Mouse (Mus musculus) left cerebral cortex, postnatal 14 days (tissue): ENCODE results near the gene Slc13a4. TPM values are rescaled to one million over a fixed set of nuclear protein-coding genes. Genes with fewer than 3 reads are reported as not detected.

Experiments
- DNase-seq, 2 experiments: peaks; one replicate each; pipeline ENCODE4 v3.0.0; 2021 to 2022; ENCODE audit warnings: low spot score in 2 of 2, mixed read lengths in 1 of 2
- intact Hi-C: fragments of 180-260 bp; cut with DNase I; formaldehyde crosslinking; loops from one replicate; pipeline ENCODE4 v1.15.1; 2025
- long read RNA-seq, 2 experiments: library from polyadenylated mRNA; stranded (forward); transcript quantifications; one replicate each; pipeline ENCODE4 v2.0.0; 2021
- total RNA-seq, 2 experiments: library from RNA; stranded (reverse); gene quantifications; 2 replicates each; pipeline ENCODE4 v1.2.3; 2021

The Slc13a4 gene
- total RNA-seq: 10 to 100 TPM; 11.1 to 13.9 TPM
- long read RNA-seq, experiment 1, partial matches to known transcripts: 0 of 4 reads
- long read RNA-seq, experiment 1, other reads (novel, unspliced or antisense): 1 of 4 reads
- long read RNA-seq, experiment 2, transcript Slc13a4-201 (16 exons, 3,427 nt): major isoform, 9 of 10 reads
- long read RNA-seq, experiment 2, partial matches to known transcripts: 0 of 10 reads
- long read RNA-seq, experiment 2, other reads (novel, unspliced or antisense): 1 of 10 reads

DNA sequence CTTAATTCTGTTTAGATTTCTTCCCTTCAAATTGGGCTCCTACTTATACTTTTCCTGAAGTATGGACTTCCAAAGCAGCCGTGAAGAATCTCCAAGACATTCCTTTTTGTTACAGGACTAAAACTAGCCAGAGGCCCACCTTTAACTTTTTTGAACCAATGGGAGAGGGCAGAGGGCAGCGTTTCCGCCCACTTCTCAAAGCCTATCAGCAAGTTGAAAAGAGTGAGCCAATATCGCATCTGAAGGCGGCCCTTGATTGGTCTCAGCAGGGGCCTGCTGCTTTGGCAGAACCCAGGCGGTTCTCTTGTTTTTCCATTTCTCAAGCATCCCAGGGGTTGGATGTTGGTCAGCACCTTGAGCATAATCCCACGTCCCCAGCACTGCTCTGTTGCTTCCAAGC, at the start of gene Slc13a4:
Gene Slc13a4 (minus strand): TSS at position 95 of the 400 bp plus-strand sequence.
- intact Hi-C loops: no loop called here
- DNase-seq: no peak

DNA sequence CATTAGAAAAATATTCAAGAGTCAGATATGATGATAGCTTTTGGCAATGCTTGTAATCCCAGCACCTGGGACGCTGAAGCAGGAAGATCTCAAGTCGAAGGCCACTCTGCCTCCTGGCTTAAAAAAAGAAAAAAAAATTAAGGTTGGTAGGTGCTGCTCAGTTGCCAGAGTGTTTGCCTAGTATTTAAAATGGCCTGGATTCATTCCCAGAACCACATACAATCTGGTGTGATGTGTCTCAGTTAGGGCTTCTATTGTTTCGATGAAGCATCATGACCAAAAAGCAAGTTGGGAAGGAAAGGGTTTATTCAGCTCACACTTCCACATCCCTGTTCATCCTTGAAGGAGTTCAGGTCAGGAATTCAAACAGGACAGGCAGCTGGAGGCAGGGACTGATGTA, 47.4 kb upstream of the Slc13a4 start:
- intact Hi-C loops: no loop called here
- no peak for DNase-seq

DNA sequence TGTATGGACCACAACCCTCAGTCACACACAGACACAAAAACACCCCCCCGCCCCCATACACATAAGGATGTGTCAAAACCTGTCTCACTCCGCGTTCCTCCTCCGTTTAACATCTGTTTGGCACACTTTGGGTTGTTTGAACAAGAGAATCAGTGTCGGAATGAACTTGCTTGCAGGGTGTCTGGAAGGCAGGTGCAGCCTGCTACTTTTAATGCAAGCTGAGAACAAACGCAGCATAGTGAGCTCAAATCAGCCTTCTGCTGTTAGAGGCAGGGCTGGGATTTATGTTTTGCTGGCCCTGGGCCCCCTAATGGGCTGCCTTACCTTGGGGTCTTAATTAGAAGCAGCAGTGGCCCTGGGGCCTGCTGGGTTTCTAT, 46.7 kb upstream of the Slc13a4 start:
- peak; percentile 30 to 52 for DNase-seq
- intact Hi-C loops: no loop called here

DNA sequence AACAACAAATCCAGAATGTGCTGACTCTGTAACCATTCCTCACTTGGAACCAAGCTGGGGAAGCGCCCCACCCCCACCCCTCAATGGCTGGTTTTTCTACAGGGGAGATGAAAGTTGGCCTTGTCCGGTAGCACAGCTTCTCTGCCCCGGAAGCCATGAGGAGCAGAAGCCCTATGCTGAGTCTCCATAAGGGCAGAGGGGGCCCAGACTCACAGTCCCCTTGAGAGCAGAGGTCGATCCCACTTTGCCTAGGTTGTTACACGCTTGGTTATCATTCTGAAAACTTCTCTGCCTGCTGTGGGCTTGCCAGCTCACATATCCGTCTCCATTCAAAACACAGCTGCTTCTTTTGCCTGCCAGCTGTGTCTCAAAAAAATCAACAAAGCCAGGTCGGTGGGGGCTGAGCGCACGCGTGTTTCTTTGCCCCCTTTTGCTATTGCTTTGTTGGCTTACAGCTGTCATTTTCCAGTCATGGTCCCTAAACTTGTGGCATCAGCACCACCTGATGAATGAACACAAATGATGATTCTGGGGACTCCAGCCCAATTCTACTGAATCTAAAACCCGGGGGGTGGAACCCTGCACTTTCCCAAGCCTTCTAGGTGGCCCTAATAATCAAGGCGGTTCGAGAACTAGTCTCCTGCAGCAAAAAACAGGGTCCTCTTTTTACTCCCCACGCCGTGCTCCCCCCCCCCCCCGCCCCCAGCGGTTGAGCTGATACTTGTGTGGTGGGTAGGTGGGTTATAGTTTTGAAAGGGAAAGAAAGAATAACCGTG, 46.1 kb upstream of the Slc13a4 start:
- no peak for DNase-seq
- intact Hi-C loops: no loop called here

DNA sequence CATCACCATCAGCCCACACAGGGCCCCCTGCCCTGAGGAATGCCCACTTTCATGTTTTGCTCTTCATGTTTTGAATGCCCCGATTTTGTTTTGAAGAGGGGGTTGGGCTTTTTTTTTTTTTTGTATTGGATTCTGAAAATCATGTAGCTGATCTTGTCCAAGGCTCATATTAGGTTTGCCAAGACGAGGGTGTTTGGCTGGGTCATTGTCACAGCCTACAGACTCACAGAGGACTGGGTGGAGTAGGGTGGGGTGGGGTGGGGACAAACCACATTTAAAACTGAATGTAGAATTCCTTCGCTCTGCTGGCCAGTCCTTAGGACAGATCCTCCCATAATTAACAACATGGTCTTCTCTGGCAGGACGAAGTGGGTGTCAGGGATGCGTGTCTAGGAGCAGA, 45.5 kb upstream of the Slc13a4 start:
- intact Hi-C loops: no loop called here
- DNase-seq: no peak

DNA sequence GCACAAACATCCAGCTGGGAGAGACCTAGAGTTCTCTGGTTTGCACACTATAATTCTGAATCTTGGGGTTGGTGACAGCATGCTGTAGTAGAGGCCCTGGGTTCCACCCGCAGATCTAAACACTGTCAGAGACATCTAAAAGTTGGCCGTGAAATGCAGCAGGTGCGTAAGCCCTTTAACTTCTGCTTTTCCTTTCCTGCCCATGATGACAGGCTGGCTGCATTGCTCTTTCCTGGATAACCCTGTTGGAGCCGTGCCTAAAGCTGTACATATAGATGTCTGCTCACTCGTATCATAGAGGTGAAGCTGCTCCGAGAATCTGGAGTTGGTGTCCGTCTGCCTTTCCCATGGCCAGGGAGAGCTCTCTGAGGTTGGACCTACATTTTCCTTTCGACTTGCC, 44.9 kb upstream of the Slc13a4 start:
- no peak for DNase-seq
- intact Hi-C loops: no loop called here

DNA sequence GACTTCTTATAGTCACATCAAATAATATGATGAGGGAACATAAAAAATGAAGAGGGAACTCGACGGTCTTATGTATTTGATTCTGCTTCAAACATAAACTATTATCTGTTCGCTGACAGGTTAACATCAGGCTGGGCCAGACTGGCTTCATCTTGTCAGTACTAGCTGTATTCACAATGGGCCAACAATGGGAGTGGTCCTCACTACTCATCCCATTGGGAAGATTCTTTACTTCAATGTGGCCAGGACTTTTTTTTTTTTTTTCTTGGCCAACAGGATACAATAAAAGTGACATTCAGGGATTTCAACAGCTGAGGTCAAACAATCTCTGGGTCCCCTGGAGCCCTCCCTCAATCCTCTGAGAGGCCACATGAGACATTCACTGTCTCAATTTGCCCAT, 43.9 kb upstream of the Slc13a4 start:
- intact Hi-C loops: no loop called here
- no peak for DNase-seq

DNA sequence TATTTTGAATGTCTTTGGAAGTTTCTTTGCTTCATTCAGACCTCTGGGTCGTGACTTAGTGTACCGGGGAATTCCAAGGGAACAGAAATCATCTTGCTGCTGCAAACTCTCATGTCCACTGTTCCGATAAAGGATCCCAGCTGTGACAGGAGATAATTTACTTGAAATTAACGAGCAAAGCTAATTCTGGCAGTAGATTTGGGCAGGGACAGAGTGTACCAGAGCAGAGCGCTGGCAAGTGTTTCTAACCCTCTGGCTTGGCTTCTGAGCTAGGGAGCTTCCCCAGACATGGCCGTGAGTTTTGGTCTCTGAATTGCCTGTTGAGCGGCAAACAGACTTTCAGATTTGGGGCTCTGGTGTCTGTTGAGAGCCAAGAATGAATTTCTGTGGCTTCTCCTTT, 41.9 kb upstream of the Slc13a4 start:
- peak; percentile 23 to 31 for DNase-seq
- intact Hi-C loops: no loop called here

DNA sequence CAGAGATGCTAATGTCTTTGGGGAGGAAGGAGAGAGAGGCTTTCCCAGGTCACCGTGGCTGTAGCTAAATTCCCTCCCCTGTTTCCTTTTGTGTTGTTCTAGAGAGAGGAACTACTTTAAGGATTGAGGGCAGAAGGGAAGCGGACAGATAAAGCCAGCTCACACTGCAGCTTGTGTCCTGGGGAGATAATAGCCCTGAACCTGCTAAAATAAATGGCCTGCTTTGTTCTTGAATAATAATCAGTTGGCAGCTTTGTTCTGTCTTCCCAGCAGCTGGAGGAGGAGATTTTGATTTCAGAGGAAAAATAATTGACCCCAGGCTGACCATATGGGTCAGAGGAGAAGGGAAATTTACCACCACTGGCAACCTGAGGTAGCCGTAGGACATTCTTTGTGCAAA, 30.7 kb upstream of the Slc13a4 start:
- DNase-seq: no peak
- intact Hi-C loops: no loop called here

DNA sequence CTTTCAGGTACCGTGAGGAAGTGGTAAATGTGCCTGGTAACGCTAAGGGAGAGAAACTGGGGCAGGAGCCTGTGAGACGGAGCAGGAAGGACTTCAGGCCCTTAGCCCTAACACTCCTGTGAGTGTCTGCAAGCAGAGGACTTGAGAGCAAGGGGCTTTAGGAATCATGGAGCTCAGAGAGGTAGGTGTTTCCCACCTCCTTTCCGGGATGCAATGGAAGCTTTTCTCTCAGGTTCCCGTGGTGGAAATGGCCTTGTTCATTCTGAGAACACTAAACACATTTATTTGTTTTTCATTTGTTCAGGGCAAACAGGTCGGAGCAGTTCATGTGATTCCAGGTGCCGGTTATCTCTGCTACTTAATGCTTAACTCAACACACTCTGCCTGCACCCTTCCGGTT, 29.9 kb upstream of the Slc13a4 start:
- intact Hi-C loops: no loop called here
- no peak for DNase-seq

DNA sequence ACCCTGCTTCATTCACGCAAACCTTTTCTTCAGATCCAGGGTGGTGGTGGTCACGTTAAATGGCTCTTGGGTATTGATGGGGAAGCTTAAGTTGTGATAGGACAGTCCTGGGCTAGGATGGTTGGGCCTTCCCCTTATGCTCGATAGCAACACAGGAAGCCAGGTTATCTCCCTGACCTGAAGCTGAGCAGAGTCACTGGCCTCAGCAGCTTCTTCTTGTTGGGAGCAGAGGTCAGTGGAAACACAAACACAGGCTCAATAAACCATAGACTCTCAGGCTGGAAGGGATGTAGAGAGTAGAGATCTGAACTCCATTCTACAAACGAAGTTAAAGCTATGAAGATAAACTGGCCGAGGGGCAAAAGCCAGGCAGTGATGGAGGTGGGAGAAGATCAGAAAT, 27.5 kb upstream of the Slc13a4 start:
- no peak for DNase-seq
- intact Hi-C loops: no loop called here

DNA sequence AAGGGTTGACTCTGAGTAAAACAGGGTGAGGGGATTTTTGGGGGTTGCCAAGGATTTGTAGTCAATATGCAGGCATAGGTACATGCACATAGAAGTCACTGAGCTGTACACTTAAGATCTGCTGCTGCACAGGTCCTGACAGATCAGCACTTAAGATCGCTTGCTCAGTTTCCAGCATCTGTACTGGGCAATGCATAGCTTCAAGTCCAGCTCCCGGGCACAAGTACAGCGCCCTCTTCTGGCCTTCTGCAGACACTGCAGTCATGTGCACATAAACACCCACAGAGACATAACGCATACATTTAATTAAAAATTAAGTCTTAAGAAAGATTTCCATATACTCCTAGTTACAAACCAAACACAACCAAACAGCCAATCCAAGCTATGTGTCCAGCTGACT, 26.3 kb upstream of the Slc13a4 start:
- intact Hi-C loops: no loop called here
- DNase-seq: no peak

DNA sequence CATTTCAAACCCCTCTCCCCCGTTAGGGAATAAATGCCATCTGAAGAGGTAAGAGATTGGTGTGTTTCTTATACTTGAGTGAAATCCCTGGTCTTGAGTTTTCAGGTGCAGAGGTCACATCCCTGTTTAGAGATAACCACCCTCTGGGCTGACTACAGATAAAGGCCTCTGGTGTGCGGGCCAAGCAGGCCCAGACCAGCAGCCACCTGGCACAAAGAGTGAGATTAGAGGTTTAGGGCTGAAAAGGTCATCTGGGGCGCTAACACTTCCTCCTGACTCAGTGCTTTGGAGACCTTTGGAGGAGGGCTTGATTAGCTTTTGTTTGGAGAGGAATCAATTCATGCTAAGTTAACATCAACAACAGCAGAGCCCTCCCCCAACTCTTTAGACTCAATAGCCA, 25.7 kb upstream of the Slc13a4 start:
- intact Hi-C loops: no loop called here
- no peak for DNase-seq

DNA sequence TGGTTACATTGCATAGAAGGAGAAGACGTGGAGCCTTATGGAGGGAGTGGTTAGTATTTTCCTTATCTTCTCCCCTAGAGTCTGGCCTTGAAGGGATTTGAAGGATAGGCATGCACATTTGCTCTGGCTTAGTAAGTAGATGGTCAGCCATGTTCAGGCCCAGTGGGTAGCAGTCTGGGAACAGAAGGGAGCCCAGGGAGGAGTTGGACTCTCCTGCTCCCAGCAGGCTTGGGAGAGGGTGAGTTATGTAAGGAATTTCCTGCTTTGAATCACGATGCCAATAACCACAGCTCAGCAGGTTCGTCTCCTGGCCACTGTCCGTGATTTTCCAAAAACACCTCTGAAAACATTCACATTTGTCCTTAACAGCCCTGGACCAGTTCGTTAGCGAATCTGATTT, 22.9 kb upstream of the Slc13a4 start:
- no peak for DNase-seq
- intact Hi-C loops: no loop called here

DNA sequence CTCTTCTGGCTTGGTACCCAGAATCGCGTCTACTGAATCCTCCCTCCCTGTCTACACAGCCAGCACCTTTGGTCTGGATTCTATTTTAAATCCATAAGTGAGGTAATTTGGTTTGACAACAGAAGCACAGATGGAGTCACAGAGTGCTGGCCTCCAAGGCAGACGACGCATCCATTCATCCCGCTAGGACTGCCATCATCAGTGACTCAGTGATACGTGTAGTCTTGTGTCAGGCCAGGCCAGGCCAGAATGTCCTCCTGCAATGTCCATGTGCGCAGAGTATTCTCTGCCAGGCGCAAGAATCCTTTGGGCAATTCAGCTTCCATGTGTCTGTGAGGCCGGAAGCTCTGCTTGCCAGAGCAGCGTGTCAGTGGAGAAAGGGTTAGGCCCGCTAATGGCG, 22.0 kb upstream of the Slc13a4 start:
- no peak for DNase-seq
- intact Hi-C loops: no loop called here

DNA sequence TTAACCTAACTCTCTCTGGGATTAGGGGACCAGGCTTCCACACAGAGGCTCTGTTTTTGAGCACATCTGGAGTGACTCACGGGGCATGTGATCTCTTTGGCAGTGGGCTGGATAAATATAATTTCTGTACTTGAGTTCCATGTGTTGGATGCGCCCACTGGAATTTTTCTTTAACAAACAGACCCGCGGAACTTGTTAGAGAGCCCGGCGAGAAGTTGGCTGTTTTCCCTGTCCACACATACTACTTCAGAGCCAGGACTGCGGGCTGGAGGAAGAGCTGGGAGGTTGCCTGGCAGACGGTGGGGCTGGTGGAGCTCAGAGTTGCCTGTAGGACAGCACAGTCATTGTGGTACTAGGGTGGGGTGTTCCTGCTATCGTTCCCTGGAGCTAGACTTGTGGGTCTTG, 18.2 kb upstream of the Slc13a4 start, which contains the start of gene Fam180a:
Gene Fam180a (minus strand): TSS at position 31 of the 405 bp plus-strand sequence.
- peak; percentile 43 to 65 for DNase-seq
- intact Hi-C loops: no loop called here

DNA sequence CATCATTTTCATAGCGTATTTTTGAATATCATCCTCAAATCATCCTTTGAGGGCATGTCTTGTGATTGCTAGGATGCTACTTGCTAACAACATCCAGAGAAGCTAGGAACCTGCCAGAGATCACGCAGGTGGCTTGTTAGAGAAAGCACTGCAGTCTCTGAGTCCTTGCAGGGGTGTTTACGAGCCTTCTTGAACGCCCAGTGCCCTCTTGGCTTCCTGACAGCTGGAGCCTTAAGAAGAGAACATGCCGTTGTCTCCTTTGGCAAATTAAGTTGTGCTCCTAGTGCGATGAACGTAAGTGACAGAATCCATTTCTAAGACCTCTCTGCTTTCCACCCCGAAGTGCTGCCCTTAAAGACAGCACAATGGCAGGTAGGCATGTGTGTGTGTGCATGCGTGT, 16.4 kb upstream of the Slc13a4 start:
- no peak for DNase-seq
- intact Hi-C loops: no loop called here

DNA sequence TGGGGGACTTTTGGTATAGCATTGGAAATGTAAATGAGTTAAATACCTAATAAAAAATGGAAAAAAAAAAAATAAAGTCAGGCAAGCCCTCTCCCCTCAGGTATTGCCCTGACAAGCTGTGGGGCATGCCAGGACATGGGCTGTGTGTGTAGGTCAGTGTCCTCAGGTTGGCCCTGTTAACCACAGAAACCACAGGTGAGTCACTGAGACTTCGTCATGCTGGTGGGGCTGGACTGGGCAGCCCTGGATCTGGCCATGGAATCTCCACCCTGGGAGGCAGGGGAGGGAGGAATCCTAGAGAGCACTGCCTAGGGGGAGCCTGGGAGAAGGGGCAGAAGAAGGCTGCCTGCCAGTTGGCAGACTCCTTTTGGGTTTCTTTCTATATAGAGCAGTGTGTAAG, 15.1 kb upstream of the Slc13a4 start:
- intact Hi-C loops: no loop called here
- DNase-seq: no peak

DNA sequence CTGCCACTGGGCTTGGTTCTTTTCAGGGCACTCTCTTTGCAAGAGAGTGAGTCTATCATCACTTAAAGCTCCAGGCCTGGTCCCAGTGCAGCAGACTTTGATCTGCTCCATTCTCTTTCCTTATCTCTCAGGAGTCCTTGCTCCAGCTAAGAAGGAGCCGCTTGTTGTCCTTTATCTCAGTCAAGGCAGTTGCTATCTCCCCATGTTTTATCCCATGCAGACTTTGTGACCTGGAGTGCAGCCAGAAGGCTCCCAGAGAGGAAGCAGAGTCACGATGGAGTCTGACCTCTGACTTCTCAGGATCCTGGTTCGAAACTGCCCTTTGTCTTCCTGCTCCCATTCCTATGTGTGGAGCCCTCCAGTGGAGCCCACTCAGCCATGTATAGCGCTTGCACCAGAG, 13.2 kb upstream of the Slc13a4 start:
- intact Hi-C loops: no loop called here
- DNase-seq: no peak

DNA sequence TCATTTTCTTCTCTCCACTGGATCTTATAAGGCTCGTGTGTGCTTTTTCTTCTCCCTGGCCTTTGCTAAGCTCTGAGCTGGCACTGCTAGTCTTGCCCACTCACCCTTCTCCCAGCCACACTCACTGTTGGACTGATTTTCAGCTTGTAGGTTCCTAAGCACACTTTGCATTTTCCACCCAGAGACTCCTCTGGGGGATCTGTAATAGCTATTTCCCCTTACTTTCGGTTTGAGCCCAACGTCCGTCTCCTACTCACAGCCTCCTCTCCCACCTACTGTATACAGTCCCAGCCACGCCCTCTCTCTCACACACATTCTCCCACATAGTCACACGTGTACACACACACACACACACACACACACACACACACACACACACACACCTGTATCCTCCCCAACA, 11.9 kb upstream of the Slc13a4 start:
- no peak for DNase-seq
- intact Hi-C loops: no loop called here

DNA sequence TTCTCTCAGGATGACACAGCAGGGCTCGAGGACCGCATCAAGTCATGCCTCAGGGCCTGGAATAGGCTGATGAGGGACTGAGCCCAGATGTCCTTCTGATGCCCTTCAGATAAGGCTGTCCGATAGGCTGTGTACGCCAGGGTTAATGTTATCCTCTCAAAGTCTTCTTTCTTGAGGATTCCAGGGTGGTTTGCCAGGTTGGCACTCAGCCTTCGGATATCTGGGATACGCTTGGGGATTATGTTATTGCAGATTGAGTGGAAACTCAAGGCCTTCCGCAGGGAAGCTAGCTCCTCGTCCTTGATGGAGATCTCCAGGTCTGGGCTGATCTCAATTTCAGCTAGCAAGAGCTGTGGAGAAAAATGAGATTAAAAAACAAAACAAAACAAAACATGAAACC, 5.6 kb upstream of the Slc13a4 start:
- no peak for DNase-seq
- intact Hi-C loops: no loop called here
